Mouse (Mus musculus): Measurements from ENCODE around the gene Gps1.

DNA sequence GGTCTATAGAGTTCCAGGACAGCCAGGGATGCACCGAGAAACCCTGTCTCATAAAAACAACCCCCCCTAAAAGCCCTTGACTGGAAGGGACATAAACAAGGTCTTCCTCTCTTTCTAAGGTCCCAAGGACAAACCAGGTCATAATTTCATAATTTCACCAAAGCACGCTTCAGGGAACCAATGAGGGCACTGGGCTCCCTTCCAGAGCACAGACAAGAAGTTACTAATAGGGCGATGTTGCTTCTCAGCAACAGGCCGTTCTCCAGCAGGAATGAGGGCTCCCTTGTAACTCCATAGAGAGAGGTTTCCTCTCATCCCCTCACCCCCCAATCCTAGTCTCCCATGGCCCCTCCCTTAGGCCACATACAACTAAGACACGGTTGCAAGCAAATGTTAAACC, 43.1 kb upstream of the Gps1 start:
- TF ChIP-seq CTCF (IDR thresholded peaks at IDR 0.05; ENCODE audit: extremely low read depth, insufficient read depth, low read length) (no peak), POLR2A (IDR thresholded peaks at IDR 0.05; ENCODE audit: extremely low read depth, insufficient read depth, low read length) (no peak)
